Mouse (Mus musculus): Measurements from ENCODE around the gene Prmt8.

Gene Prmt8

DNA sequence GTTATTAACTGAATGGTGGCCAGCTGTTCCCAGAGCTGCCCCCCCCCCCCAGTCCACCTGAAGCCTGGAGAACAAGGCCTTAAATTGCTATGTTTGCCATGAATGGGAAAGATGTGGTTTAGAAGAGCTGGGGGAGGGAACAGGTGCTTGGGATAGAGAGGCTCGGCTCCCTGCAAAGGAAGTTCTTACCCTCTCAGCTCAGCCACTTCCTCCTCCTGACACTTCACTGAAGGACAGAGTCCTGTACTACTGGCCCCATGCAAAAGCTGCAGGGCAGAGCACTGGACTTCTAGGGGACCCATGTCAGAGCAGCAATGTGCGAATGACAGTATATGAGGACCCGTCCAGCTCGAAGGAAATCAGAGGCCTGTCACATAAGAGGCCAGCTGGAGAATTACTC is 109.3 kb downstream of the Prmt8 start:
- DNase-seq: no peak

- DNase-seq: no peak
Observed at GRCm38 (mm10) chr6:127659472-127659871, 109.8 kb downstream of the Prmt8 start.

GRCm38 (mm10) chr6:127657152-127657551 is 112.1 kb downstream of the Prmt8 start:
- DNase-seq: no peak

DNA sequence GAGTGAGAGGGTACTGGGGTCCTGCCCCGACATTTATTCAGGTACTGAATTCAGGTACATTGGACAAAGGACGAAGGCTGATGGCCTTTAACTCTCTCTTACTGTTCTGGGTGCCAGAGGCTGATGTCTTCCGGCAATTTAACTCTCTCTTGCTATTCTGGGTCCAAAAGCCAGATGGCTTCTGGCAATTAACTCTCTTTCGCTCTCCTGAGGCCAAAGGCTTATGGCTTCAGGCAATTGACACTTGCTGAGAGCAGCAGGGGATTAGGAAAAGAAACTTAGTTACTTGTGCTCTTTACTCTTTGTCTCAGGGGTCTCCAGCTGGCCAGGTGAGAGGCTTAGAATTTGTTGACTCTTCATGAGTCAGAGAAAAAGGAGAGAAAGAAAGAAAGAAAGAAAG is 113.3 kb downstream of the Prmt8 start:
- DNase-seq: no peak

DNA sequence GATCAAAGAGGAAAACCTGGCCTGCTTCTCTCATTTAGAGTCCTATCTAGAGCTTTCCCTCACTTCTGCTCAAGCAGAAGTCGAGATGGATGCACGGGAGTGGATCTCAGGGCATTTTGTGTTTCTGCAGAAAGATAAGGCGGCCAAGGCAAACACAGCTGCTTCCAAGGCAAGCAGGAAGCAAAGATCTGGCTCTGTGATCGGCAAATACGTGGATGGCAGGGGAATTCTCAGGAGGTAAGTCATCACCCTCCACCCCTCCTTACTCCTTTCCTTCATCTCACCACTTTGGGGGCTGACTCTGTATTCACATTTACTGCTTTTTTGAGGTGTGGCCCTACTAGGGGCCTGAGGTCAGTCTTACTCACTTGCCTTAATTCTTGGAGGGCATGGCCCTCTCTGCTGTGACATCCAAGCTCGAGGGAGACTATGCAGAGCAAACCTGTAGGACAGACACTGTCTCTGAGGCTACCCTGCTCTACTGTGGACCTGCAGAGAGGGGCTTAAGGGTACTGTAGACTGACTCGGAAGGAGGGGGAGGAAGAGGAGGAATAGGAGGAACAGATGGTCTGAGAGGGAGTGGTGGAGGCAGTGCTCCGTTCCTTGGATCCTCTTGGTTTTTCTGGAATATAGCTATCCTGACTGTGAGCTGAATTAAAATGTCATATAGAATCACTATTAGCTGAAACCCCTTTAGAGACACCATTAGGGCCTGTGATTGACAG is 128.0 kb downstream of the Prmt8 start:
- no peak for DNase-seq

Measured in kidney, adult 8-10 months (tissue).